In the genomic region with DNA sequence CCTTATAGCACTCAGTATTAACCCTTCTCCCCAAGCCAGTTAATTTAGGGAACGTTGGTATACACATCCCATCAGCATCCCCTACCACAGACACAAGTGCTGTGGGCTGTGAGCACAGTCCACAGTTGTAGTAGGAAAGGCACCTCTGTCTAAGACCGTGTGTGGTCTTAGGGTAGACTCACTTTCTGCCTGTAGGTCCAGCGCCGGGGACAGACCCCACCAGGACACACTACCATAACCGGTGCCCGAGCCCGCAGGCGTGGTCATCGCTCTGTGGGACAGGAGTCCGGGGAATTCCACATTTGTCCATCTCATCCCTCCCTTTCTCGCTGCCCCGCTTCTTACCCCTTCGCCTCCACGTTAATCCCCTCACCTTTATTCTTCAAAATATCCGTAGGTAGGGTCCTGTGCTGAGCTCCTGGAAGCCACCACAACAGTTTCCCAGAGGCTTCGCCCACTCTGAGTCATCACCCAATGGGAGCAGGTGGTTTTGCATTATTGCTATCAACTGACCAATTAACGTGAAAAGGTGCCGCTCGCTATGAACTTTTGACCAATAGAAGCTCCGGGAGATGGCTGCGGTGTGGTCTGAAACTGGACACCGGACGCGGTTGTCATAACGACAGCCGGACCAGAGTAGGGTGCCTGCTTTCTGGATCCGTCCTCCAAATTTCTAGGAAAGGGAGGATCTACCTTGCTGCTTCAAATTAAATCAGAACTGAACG, we compare ENCODE assay signal across 8 mouse cellular contexts. TPM values are rescaled to one million over a fixed set of nuclear protein-coding genes. Genes with fewer than 3 reads are reported as not detected.
DNase-seq lines count a peak whose midpoint lies in the region; ATAC-seq and TF ChIP-seq lines count a peak whose summit lies in the region.

Gene Dnaaf3, minus strand, starts transcription at position 449 of the 725 bp plus-strand sequence.

- H3K9me3 ChIP-seq in forebrain, embryonic 13.5 days (replicated peaks), result no peaks in the 10 kb centered on the region
- no peaks in the 10 kb centered on the region for H3K9me3 ChIP-seq in hindbrain, embryonic 11.5 days (ENCODE audit: control insufficient read depth, low read length)
- H3K9me3 ChIP-seq in limb, embryonic 13.5 days, result no peaks in the 10 kb centered on the region
- no peaks in the 10 kb centered on the region for H3K9me3 ChIP-seq in midbrain, embryonic 12.5 days

- peak within 1 kb of the TSS; percentile 15; the same call in 1 of the 2 replicates for H3K4me3 ChIP-seq in layer of hippocampus, adult 2 months
- peak within 1 kb of the TSS; percentile 34 for H3K4me3 ChIP-seq in forebrain, embryonic 13.5 days
- H3K4me3 ChIP-seq in hindbrain, embryonic 11.5 days (ENCODE audit: low read depth, low read length), result peak within 1 kb of the TSS; percentile 13
- peak within 1 kb of the TSS; percentile 42 for H3K4me3 ChIP-seq in limb, embryonic 13.5 days
- peak within 1 kb of the TSS; percentile 39 for H3K4me3 ChIP-seq in midbrain, embryonic 12.5 days

- H3K9ac ChIP-seq in forebrain, embryonic 13.5 days, result peak within 1 kb of the TSS; percentile 58
- H3K9ac ChIP-seq in hindbrain, embryonic 11.5 days (ENCODE audit: low read depth, low read length), result no peak within 1 kb of the TSS
- peak within 1 kb of the TSS; percentile 39; the same call in 1 of the 2 replicates for H3K9ac ChIP-seq in limb, embryonic 13.5 days
- peak within 1 kb of the TSS; percentile 24; the same call in 1 of the 2 replicates for H3K9ac ChIP-seq in midbrain, embryonic 12.5 days (replicated peaks)

- peak within 1 kb of the TSS; percentile 59 for H3K4me2 ChIP-seq in forebrain, embryonic 13.5 days
- peak within 1 kb of the TSS; percentile 27 for H3K4me2 ChIP-seq in hindbrain, embryonic 11.5 days (replicated peaks; ENCODE audit: low read depth, low read length)
- peak within 1 kb of the TSS; percentile 71 for H3K4me2 ChIP-seq in limb, embryonic 13.5 days (replicated peaks)
- H3K4me2 ChIP-seq in midbrain, embryonic 12.5 days (replicated peaks), result peak within 1 kb of the TSS; percentile 60

- no peak within 1 kb of the TSS for H3K27ac ChIP-seq in layer of hippocampus, adult 2 months
- H3K27ac ChIP-seq in forebrain, embryonic 13.5 days, result no peak within 1 kb of the TSS
- H3K27ac ChIP-seq in hindbrain, embryonic 11.5 days (ENCODE audit: low read depth, low read length), result no peak within 1 kb of the TSS
- no peak within 1 kb of the TSS for H3K27ac ChIP-seq in limb, embryonic 13.5 days
- H3K27ac ChIP-seq in midbrain, embryonic 12.5 days (replicated peaks), result no peak within 1 kb of the TSS

- DNase-seq in layer of hippocampus, adult 2 months (ENCODE audit: low spot score in 2 of 2), result no peak
- DNase-seq in layer of hippocampus, adult 18-20 months (ENCODE audit: low spot score in 2 of 2), result no peak
- DNase-seq in hindbrain, embryonic 11.5 days (ENCODE audit: low spot score), result peak; percentile 83
- peak; percentile 54 for DNase-seq in urinary bladder, postnatal 25 days (ENCODE audit: low spot score)
- DNase-seq in left cerebral cortex, adult 8-10 months (ENCODE audit: low spot score in 2 of 2), result no peak

- no peak for TF ChIP-seq CTCF in layer of hippocampus, adult 2 months (conservative IDR thresholded peaks at IDR 0.05)

- H3K4me1 ChIP-seq in forebrain, embryonic 13.5 days, result peaks cover 8% of the 10 kb centered on the region
- 0 out of 2 replicates have a peak, but pooled peaks cover 2% of the 10 kb centered on the region for H3K4me1 ChIP-seq in hindbrain, embryonic 11.5 days (replicated peaks; ENCODE audit: control insufficient read depth, insufficient read depth, low read length)
- H3K4me1 ChIP-seq in limb, embryonic 13.5 days, result peaks cover 18% of the 10 kb centered on the region
- peaks cover 17% of the 10 kb centered on the region for H3K4me1 ChIP-seq in midbrain, embryonic 12.5 days

- H3K36me3 ChIP-seq in forebrain, embryonic 13.5 days (ENCODE audit: poor library complexity, severe bottlenecking), result no peaks in the 10 kb centered on the region
- no peaks in the 10 kb centered on the region for H3K36me3 ChIP-seq in hindbrain, embryonic 11.5 days (ENCODE audit: control insufficient read depth, insufficient read depth, low read length)
- no peaks in the 10 kb centered on the region for H3K36me3 ChIP-seq in limb, embryonic 13.5 days
- no peaks in the 10 kb centered on the region for H3K36me3 ChIP-seq in midbrain, embryonic 12.5 days

- peaks cover 6% of the 10 kb centered on the region for H3K27me3 ChIP-seq in forebrain, embryonic 13.5 days
- H3K27me3 ChIP-seq in hindbrain, embryonic 11.5 days (ENCODE audit: control insufficient read depth, insufficient read depth, low read length), result peaks cover 3% of the 10 kb centered on the region
- H3K27me3 ChIP-seq in limb, embryonic 13.5 days, result no peaks in the 10 kb centered on the region
- H3K27me3 ChIP-seq in midbrain, embryonic 12.5 days, result peaks cover 19% of the 10 kb centered on the region

- ATAC-seq in forebrain, embryonic 13.5 days, result peak; percentile 86
- ATAC-seq in hindbrain, embryonic 11.5 days (ENCODE audit: low FRiP score), result peak; percentile 92
- ATAC-seq in limb, embryonic 13.5 days (ENCODE audit: low FRiP score, low read depth), result peak; percentile 95
- peak; percentile 94 for ATAC-seq in midbrain, embryonic 12.5 days (ENCODE audit: low FRiP score, low read depth)

- WGBS in forebrain, embryonic 13.5 days, result 2% methylated on average over 28 of the region's 28 CpGs
- 3% methylated on average over 28 of the region's 28 CpGs for WGBS in hindbrain, embryonic 11.5 days
- WGBS in limb, embryonic 13.5 days, result 3% methylated on average over 28 of the region's 28 CpGs
- 4% methylated on average over 28 of the region's 28 CpGs for WGBS in midbrain, embryonic 12.5 days

RNA-seq across cellular contexts. Expression of gene Dnaaf3, which starts in this region (rescaled TPM):
- under 1 TPM; 0.47 to 0.64 TPM for total RNA-seq in layer of hippocampus, adult 2 months (2021)
- under 1 TPM; 0.74 to 0.81 TPM for total RNA-seq in layer of hippocampus, adult 18-20 months (2021)
- 1.4 and 2.0 TPM in 2 replicates for polyA plus RNA-seq in forebrain, embryonic 13.5 days (2015; fragmentation: Nextera tagmentation; extraction: Ambion mirVana)
- 1.2 and 1.3 TPM in 2 replicates for polyA plus RNA-seq in hindbrain, embryonic 11.5 days (2014; fragmentation: Nextera tagmentation; extraction: Ambion mirVana)
- polyA plus RNA-seq in limb, embryonic 13.5 days (2015; fragmentation: Nextera tagmentation; extraction: Ambion mirVana), result 3.0 and 3.3 TPM in 2 replicates
- 1.9 and 2.1 TPM in 2 replicates for polyA plus RNA-seq in midbrain, embryonic 12.5 days (2016; fragmentation: Nextera tagmentation; extraction: Ambion mirVana)
- under 1 TPM; 0.22 to 0.79 (median 0.30) TPM for total RNA-seq in left cerebral cortex, adult 8-10 months (2022)

Comparison
In these comparisons a context has a peak if more than half of its experiments do, and no peak if none do; other contexts are left out.
1. DNase-seq: peak in hindbrain, embryonic 11.5 days (single experiment) and urinary bladder, postnatal 25 days (single experiment); none in layer of hippocampus, adult 2 months (0 of 2), layer of hippocampus, adult 18-20 months (0 of 2) and left cerebral cortex, adult 8-10 months (0 of 2).
2. Peak in every context shown above with its lines, with median percentiles within 50 percentile points of each other: H3K4me3 ChIP-seq, ATAC-seq and H3K4me2 ChIP-seq.